Mouse (Mus musculus): ENCODE measurements around the gene Slc7a14.

Gene Slc7a14

DNA sequence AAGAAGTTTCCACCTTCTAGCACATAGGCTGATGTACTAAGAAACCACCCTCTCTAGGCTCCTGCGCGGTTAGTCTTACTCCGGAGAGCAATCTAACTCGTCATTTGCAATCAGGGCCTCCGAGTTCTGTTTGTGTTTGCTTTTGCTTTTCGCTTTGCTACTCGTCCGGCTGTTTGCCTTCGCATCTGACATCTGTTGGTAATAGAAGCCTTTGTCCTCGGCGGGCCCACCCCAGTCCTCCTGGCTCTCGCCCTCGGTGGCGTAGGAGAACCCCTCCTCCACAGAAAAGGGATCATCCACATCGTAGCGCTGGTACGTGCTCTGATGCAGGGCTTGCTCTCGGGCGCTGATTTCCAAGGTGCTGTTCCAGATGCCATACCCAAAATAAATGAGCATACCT, 101.2 kb downstream of the Slc7a14 start:
- no peak for DNase-seq (ENCODE audit: low read depth, low spot score)

DNA sequence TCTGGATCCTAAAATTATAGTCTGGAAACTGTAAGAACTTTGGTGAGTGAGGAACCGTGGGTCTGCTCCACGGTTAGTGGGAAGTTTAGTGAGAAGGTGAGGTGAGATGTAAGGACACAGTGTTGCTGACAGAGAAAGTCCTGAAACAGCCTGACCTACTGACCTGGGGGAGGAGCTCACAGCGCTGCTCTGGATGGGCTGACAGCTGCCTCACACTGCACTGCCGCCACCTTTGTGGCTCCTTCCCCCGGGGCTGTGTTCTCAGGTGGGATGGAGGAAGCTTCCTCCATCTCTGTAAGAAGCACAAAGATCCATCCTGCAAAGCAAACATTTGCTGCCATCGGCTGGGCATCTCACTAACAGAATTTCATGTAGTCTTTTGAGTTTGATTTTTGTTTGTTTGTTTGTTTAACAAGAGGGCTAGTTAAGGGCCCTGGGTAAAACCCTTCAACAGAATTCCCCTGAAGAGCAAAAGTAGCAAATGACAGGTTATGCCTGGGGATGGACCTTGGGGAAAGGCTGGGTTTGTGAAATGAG, 101.7 kb downstream of the Slc7a14 start:
- DNase-seq (ENCODE audit: low read depth, low spot score): no peak

DNA sequence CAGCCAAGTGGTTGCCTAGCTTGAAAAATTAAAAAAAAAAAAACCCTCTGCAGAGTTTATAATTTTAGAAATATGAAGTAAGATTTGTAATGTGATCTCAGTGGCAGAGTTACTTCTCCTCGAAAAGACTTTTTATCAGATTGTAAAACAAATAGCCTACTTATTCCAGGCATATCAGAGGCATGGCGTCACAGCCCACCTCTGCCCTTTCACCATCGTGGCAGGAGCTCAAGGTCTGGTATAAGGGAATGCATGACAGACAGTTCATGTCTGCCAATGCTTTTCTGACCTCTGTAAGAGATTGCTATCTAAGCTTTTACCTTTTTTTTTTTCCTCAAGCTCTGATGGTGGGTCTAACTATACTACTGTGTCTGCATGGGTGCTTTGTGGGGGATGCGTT, 102.1 kb downstream of the Slc7a14 start:
- DNase-seq (ENCODE audit: low read depth, low spot score): no peak

DNA sequence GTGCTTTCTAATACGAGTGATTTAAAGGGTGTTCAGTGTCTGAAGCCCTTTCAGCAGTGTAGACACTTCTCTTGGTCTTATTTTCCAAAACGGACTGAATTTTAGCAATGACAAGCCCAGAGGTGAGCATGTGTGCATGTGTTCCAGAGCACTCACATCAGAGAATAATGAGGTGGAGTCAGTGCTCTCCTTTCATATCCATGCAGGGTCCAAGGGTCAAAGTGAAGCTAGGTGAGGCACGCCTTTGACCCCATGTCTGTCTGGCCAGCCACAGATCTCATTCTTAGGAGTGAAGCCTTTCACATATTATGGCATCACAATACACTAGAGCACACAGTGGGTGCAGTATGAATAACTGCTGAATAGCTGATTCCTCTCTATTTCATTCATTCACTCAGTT, 105.0 kb downstream of the Slc7a14 start:
- DNase-seq (ENCODE audit: low read depth, low spot score): no peak

DNA sequence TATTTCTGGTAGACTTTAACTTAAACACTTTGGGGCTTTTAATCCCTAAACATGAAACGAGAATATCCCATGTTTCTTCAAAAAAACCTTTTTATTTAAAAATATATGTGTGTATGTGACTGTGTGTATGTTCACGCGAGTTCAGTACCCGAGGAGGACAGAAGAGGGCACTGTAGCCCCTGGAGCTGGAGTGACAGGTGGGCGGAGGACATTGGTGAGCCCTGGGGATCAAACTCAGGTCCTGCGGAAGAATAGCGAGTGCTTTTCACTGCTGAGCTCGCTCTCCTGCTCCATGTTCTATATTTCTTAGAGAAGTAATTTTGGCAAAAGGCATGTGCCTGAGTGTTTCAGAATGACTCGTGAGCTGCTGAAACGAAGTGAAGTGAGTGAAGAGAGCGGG, 106.2 kb downstream of the Slc7a14 start:
- DNase-seq (ENCODE audit: low read depth, low spot score): peak; percentile 11

DNA sequence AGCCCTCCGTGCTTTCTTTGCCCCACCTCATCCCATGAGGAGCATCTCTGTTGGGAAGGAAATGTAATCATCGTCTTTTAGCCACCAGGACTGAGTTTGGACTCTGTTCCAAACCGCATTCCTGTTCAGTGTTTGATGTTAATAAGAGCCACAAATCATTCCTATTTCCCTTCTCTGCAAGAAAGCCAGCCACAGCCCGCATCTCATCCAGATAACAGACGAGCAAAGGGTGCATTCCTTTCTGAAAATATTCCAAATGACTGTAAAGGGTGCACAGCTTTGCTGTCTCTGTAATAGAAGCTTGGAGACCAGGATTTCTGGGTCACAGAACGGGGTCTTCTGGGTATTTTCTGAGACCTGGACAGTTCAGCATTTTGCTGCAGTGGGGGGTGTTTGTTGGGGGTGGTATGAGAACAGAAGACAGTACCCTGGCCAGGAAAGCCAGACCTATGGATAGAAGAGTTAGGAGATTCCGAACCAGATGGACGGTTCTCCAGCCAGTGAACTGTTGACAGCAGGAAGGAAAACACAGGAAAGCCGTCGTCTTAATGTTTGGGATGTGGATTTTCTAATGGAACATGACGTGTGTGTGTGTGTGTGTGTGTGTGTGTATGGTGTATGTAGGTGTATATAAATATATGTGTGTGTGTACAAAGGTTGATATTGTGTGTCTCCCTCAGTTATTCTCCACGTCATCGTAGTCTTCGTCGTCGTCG, 110.9 kb downstream of the Slc7a14 start:
- no peak for DNase-seq (ENCODE audit: low read depth, low spot score)

DNA sequence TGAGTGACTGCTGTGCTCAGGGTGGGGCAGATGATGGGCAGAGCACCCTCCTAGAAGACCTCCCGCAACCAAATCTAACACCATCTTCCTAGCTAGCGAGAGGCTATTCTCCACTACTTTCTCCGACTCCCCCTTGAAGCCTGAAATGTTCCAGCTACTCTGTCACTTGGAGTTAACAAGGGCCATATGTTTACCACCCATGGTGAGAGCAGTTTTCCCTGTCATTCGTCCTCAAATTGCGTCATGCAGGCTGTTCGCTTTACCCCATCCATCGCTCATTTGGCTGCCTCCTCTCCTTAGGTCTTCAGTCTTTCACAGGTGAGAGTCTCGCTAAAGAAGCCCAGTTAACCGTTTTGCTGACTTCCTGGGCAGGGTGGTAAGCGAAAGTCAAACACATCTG, 118.8 kb downstream of the Slc7a14 start:
- DNase-seq (ENCODE audit: low read depth, low spot score): no peak

DNA sequence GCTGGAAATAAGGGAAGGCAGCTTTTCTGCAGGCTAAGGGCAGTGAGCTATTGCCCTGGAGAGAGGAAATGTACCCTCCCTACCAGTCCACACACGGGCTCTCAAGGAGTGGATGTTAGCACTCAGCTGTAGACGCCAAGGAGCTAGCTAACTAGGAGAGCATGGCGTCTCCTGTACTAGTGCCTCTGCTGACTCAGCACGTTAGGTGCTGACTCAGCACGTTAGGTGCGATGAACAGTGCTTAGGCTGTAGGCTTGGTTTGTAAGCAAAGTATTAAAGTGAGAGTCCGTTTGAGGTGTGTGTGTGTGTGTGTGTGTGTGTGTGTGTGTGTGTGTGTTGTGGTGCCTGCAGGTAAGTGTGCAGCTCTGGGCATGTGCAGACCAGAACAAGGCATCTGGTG, 119.8 kb downstream of the Slc7a14 start:
- no peak for DNase-seq (ENCODE audit: low read depth, low spot score)

DNA sequence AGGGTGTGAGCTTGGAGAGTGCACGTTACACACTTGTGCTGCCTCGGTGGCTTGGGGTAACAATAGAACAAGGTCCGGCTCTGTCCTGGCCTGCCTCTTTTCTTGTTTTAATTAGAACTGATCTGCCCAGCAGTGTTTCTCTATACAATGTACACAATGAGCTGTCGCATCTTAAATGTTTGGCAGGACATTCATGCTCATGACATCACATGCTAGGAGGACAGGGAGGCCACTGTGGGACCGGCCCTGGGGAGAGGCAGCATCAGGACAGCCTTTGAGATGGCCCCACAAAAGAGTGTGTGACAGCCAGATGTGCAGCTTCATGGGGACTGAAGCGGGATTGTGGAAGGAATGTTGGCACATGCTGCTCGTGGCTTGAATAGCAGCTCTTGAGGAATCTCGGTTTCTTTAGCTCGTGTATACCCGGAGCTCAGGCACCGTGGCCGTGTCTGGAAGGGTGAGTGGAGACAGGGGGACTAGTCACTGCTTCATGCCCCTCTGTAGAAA, 143.8 kb downstream of the Slc7a14 start:
- no peak for DNase-seq (ENCODE audit: low read depth, low spot score)

DNA sequence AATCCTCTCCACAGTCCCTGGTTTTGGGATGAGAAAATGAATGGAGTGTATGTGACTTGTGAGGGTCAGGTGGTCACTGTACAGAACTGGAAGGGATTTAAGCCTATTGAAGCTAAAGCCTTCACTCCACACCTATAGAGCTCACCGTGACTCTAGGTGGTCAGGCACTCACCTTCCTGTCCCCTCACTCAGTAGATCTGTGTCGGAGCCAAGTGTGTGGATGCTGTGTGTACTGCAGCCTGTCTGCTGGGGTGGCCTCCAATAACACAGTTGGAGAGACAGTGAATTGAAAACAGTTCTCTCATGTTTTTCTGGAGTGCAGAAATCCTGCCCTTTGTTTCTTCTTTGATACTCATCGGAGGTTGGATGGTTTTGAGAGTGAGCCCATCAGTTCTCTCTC, 144.4 kb downstream of the Slc7a14 start:
- DNase-seq (ENCODE audit: low read depth, low spot score): no peak

DNA sequence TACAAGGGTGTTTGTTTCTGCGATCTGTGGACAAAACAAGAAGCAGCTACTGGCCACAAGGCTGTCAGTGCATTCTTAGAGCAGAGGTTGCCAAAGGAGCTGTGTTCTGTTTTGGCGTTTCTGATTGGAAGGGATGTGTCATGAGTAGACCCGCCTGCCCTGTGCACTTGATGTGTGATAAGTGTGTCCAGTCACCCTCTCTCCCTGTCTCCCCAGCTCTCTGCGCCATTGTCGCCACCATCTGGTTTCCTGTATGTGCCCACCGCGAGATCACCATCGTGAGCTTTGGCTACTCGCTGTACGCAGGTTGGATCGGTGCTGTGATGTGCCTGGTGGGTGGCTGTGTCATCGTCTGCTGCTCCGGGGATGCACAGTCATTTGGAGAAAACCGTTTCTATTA, 147.3 kb downstream of the Slc7a14 start:
- DNase-seq (ENCODE audit: low read depth, low spot score): no peak

DNA sequence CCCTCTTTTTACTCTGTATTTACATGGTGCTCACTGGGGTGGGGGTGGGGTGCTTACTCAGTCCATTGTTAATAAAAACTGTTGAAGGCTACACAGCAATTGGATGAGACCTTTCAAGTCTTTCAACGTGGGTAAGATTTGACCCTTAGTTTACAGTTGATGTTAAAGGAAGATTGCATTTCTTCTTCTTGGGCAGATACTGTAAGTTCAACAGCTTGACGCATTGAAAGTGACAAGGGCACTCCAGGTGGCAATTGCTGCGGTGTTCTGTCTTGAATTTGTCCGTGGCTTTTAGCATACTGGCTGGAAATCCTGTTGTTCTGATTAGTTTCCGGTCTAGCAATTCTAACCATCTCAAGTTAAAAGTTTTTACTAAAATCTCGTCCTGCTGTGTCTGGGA, 148.8 kb downstream of the Slc7a14 start:
- DNase-seq (ENCODE audit: low read depth, low spot score): no peak

DNA sequence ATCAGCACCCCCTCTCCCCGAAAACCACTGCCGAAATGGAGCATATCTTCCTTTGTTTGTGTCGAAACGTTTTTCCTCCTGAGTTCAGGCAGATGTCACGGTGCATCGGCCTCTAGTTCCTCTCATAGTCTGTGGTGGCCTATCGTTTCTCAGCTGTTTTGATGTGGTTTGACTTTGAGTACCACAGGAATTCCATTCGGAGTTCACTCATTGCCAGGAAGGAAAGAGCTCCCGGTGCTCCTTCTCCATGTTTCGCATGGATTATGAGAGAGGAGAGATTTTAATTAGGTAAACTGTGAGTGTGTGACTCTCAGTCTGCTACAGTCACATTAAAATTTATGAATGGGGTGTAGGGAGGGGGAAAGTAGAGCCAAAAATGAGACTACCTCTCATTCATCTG, 150.1 kb downstream of the Slc7a14 start:
- DNase-seq (ENCODE audit: low read depth, low spot score): no peak

DNA sequence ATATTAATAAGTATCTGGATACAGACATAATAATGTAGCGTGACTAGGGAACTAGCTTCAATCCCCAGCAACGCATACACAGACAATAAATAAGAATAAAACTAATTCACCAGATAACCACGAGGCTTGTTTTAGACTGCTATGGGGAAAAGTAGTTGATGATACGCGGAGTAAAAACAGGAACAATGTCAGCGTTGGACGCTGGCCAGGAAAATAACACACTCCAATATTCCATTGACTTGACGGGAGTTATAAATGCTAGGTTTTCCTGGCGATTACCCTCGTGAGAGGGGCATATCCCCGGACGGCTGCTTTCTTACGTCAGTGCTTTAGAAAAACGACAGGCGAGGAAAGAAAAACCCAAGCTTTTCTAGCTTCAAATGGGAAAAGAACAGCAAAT, 152.4 kb downstream of the Slc7a14 start:
- no peak for DNase-seq (ENCODE audit: low read depth, low spot score)

DNA sequence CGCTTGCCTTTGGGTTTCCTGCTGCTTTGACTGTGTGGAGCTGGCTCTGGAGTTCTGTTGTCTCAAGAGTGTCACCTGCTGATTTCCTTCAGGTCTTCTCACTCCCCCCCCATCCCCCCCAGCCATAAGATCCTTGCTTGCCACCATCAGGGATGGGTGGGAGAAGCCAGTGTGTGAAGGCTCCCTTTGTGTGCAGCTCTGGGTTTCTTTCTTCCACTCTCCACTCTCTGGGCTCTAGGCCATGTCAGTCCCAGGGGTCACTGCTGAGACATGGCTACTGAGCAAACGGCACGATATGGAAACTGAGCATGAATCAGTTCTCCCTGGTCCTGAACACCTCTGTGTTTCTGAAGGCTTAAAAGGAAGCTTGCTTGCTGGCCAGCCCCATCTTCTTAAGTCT, 154.1 kb downstream of the Slc7a14 start:
- DNase-seq (ENCODE audit: low read depth, low spot score): no peak
